Mouse (Mus musculus) neural tube, embryonic 12.5 days (tissue): ENCODE results near the gene Zfp330. TPM values are rescaled to one million over a fixed set of nuclear protein-coding genes. Genes with fewer than 3 reads are reported as not detected.

ENCODE experiments used
- polyA plus RNA-seq: library from polyadenylated mRNA; unstranded; fragments of >200 nt; fragmentation: Nextera tagmentation; extraction: Ambion mirVana; gene quantifications from 2 replicates; pipeline ENCODE4 v1.2.1, GENCODE M21; 2016

The Zfp330 gene
- polyA plus RNA-seq, 1 experiment from 2014 or later, result 80.0 TPM

Other genes with a start within 250 kb of the Zfp330 start
- 2.5 and 2.8 TPM in 2 replicates for gene Rnf150, start 89.2 kb upstream of the Zfp330 start, polyA plus RNA-seq